In the genomic region with DNA sequence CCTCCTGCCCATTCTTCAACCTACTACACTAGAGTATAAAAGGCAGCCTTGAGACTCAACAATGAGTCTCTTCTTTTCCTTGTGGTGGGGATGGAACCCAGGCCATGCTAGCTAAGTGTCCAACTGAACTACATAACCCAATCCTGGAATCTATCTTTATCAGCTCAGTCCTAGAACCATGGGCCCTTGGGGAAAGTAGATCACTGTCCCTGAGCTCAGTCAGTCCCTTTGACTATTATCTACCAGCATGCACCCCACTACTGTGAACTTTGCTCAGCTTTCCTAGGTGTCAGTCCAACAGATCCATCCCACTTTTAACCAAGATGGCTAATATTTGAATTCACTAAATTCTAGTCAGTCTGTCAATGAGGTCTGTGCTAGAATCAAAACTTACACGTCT, we compare ENCODE assay signal across 14 mouse cellular contexts. TPM values are rescaled to one million over a fixed set of nuclear protein-coding genes. Genes with fewer than 3 reads are reported as not detected.
DNase-seq lines count a peak whose midpoint lies in the region; ATAC-seq and TF ChIP-seq lines count a peak whose summit lies in the region.
"Had no signal": no experiment of that assay in that cellular context is flagged by ENCODE, and none has a peak within 500 bp of the region (broad histone marks: within the 10 kb centered on the region; RNA-seq: fewer than 3 reads in every experiment).

No protein-coding gene starts in this region.

- DNase-seq in forebrain, embryonic 14.5 days (ENCODE audit: low spot score) = no peak
- DNase-seq in MEL (ENCODE audit: low read depth, low spot score) = peak; percentile 57
- DNase-seq in liver, embryonic 11.5 days (ENCODE audit: low spot score) = no peak
- no peak for DNase-seq in ovary, postnatal 10 days (ENCODE audit: low spot score)
- DNase-seq: cerebellum, postnatal 10 days; kidney, postnatal 25 days; left cerebral cortex, postnatal 4 days; lung, postnatal 14 days had no signal

- H3K36me3 ChIP-seq in forebrain, embryonic 14.5 days (ENCODE audit: control insufficient read depth, insufficient read depth, low read length) = peaks cover 73% of the 10 kb centered on the region
- peaks cover 64% of the 10 kb centered on the region for H3K36me3 ChIP-seq in forebrain, embryonic 13.5 days (ENCODE audit: poor library complexity, severe bottlenecking)
- H3K36me3 ChIP-seq in intestine, embryonic 16.5 days (ENCODE audit: control insufficient read depth, insufficient read depth, low read length) = peaks cover 42% of the 10 kb centered on the region
- peaks cover 50% of the 10 kb centered on the region for H3K36me3 ChIP-seq in intestine, embryonic 15.5 days
- peaks cover 13 to 38% of the 10 kb centered on the region in 2 experiments for H3K36me3 ChIP-seq in MEL (ENCODE audit: control insufficient read depth in 1 of 2, insufficient read depth in 2 of 2, low read length in 2 of 2)
- H3K36me3 ChIP-seq in liver, embryonic 11.5 days (ENCODE audit: control insufficient read depth, insufficient read depth, low read length) = peaks cover 60% of the 10 kb centered on the region

- ATAC-seq in forebrain, embryonic 14.5 days = no peak
- ATAC-seq in forebrain, embryonic 13.5 days = no peak
- ATAC-seq in intestine, embryonic 16.5 days = no peak
- ATAC-seq in intestine, embryonic 15.5 days = no peak
- no peak for ATAC-seq in liver, embryonic 11.5 days (replicated peaks; ENCODE audit: low FRiP score)
- no peak for ATAC-seq in megakaryocyte progenitor cell, adult 5-6 weeks (replicated peaks; ENCODE audit: poor library complexity)

- peaks cover 38% of the 10 kb centered on the region for H3K79me2 ChIP-seq in MEL (ENCODE audit: control insufficient read depth, insufficient read depth, low read length, poor library complexity)

- H3K4me2 ChIP-seq in forebrain, embryonic 14.5 days (ENCODE audit: low read length) = no peak overlapping the region
- no peak overlapping the region for H3K4me2 ChIP-seq in forebrain, embryonic 13.5 days
- no peak overlapping the region for H3K4me2 ChIP-seq in intestine, embryonic 16.5 days (ENCODE audit: low read depth, low read length)
- H3K4me2 ChIP-seq in intestine, embryonic 15.5 days (replicated peaks) = no peak overlapping the region
- peak overlapping the region; percentile 27 for H3K4me2 ChIP-seq in liver, embryonic 11.5 days
- H3K4me2 ChIP-seq: midbrain, embryonic 11.5 days had no signal

- no peak for TF ChIP-seq CTCF in MEL (IDR thresholded peaks at IDR 0.05 in 2 of 3, conservative IDR thresholded peaks at IDR 0.05 in 1 of 3; ENCODE audit: control insufficient read depth in 1 of 3, insufficient read depth in 1 of 3, low read depth in 2 of 3, low read length in 3 of 3, poor library complexity in 1 of 3, severe bottlenecking in 1 of 3)

- TF ChIP-seq EP300 in MEL (IDR thresholded peaks at IDR 0.05; ENCODE audit: low read depth in 1 of 2, low read length in 2 of 2) = no peak

- H3K27me3 ChIP-seq in forebrain, embryonic 14.5 days (replicated peaks; ENCODE audit: control insufficient read depth, insufficient read depth, low read length) = no peaks in the 10 kb centered on the region
- H3K27me3 ChIP-seq in forebrain, embryonic 13.5 days = no peaks in the 10 kb centered on the region
- H3K27me3 ChIP-seq in intestine, embryonic 16.5 days (replicated peaks; ENCODE audit: control insufficient read depth, insufficient read depth, low read length) = no peaks in the 10 kb centered on the region
- H3K27me3 ChIP-seq in intestine, embryonic 15.5 days (replicated peaks) = no peaks in the 10 kb centered on the region
- no peaks in the 10 kb centered on the region for H3K27me3 ChIP-seq in MEL (ENCODE audit: control insufficient read depth in 1 of 2, insufficient read depth in 2 of 2, low read length in 2 of 2)
- H3K27me3 ChIP-seq in liver, embryonic 11.5 days (replicated peaks; ENCODE audit: control insufficient read depth, insufficient read depth, low read length) = no peaks in the 10 kb centered on the region

- no peak overlapping the region for H3K4me3 ChIP-seq in forebrain, embryonic 14.5 days (ENCODE audit: low read depth, low read length)
- no peak overlapping the region for H3K4me3 ChIP-seq in forebrain, embryonic 13.5 days
- H3K4me3 ChIP-seq in intestine, embryonic 16.5 days (ENCODE audit: low read length) = no peak overlapping the region
- no peak overlapping the region for H3K4me3 ChIP-seq in intestine, embryonic 15.5 days (replicated peaks)
- no peak overlapping the region for H3K4me3 ChIP-seq in MEL (ENCODE audit: control insufficient read depth in 1 of 2, insufficient read depth in 1 of 2, low read depth in 2 of 2, low read length in 2 of 2)
- H3K4me3 ChIP-seq in liver, embryonic 11.5 days (ENCODE audit: low read depth, low read length) = peak overlapping the region; percentile 6; the same call in 1 of the 2 replicates

- TF ChIP-seq RAD21 in MEL (IDR thresholded peaks at IDR 0.05; ENCODE audit: low read depth, low read length) = no peak

- H3K9ac ChIP-seq in forebrain, embryonic 14.5 days (ENCODE audit: low read length) = no peak overlapping the region
- H3K9ac ChIP-seq in forebrain, embryonic 13.5 days = no peak overlapping the region
- no peak overlapping the region for H3K9ac ChIP-seq in intestine, embryonic 16.5 days (ENCODE audit: low read depth, low read length)
- no peak overlapping the region for H3K9ac ChIP-seq in intestine, embryonic 15.5 days
- no peak overlapping the region for H3K9ac ChIP-seq in MEL (ENCODE audit: control insufficient read depth, low read depth, low read length, poor library complexity, severe bottlenecking)
- H3K9ac ChIP-seq in liver, embryonic 11.5 days (ENCODE audit: low read depth, low read length) = no peak overlapping the region

- no peaks in the 10 kb centered on the region for H3K9me3 ChIP-seq in forebrain, embryonic 14.5 days (replicated peaks; ENCODE audit: control insufficient read depth, low read length)
- no peaks in the 10 kb centered on the region for H3K9me3 ChIP-seq in forebrain, embryonic 13.5 days (replicated peaks)
- H3K9me3 ChIP-seq in intestine, embryonic 16.5 days (ENCODE audit: control insufficient read depth, low read length) = no peaks in the 10 kb centered on the region
- H3K9me3 ChIP-seq in intestine, embryonic 15.5 days = no peaks in the 10 kb centered on the region
- H3K9me3 ChIP-seq in MEL (replicated peaks; ENCODE audit: insufficient read depth, low read length) = no peaks in the 10 kb centered on the region
- no peaks in the 10 kb centered on the region for H3K9me3 ChIP-seq in liver, embryonic 11.5 days (ENCODE audit: control insufficient read depth, low read length)
- H3K9me3 ChIP-seq: forebrain, embryonic 10.5 days had no signal

- peak in 1 of 2 experiments; percentile 0; a peak in 1 of 4 replicates for TF ChIP-seq POLR2A in MEL (IDR thresholded peaks at IDR 0.05; ENCODE audit: control insufficient read depth in 1 of 2, insufficient read depth in 1 of 2, low read depth in 1 of 2, low read length in 2 of 2, poor library complexity in 1 of 2)

- H3K4me1 ChIP-seq in forebrain, embryonic 14.5 days (ENCODE audit: control insufficient read depth, insufficient read depth, low read length) = peaks cover 16% of the 10 kb centered on the region
- H3K4me1 ChIP-seq in forebrain, embryonic 13.5 days = peaks cover 54% of the 10 kb centered on the region
- H3K4me1 ChIP-seq in intestine, embryonic 16.5 days (ENCODE audit: control insufficient read depth, insufficient read depth, low read length) = peaks cover 32% of the 10 kb centered on the region
- H3K4me1 ChIP-seq in intestine, embryonic 15.5 days (replicated peaks) = peaks cover 24% of the 10 kb centered on the region
- H3K4me1 ChIP-seq in MEL (ENCODE audit: control insufficient read depth in 1 of 2, insufficient read depth in 2 of 2, low read length in 2 of 2) = peaks cover 2 to 18% of the 10 kb centered on the region in 2 experiments
- peaks cover 45% of the 10 kb centered on the region for H3K4me1 ChIP-seq in liver, embryonic 11.5 days (replicated peaks; ENCODE audit: control insufficient read depth, insufficient read depth, low read length)

- WGBS in forebrain, embryonic 14.5 days = 83% methylated on average over 1 of the region's 1 CpGs
- WGBS in forebrain, embryonic 13.5 days = 65% methylated on average over 1 of the region's 1 CpGs
- 85% methylated on average over 1 of the region's 1 CpGs for WGBS in intestine, embryonic 16.5 days
- 84% methylated on average over 1 of the region's 1 CpGs for WGBS in intestine, embryonic 15.5 days
- WGBS in liver, embryonic 11.5 days = 71% methylated on average over 1 of the region's 1 CpGs

- H3K27ac ChIP-seq in forebrain, embryonic 14.5 days (ENCODE audit: low read depth, low read length) = 0 out of 2 replicates have a peak overlapping the region, but pooled peaks have one; percentile 36
- H3K27ac ChIP-seq in forebrain, embryonic 13.5 days = no peak overlapping the region
- H3K27ac ChIP-seq in intestine, embryonic 16.5 days (ENCODE audit: low read length) = 0 out of 2 replicates have a peak overlapping the region, but pooled peaks have one; percentile 19
- no peak overlapping the region for H3K27ac ChIP-seq in intestine, embryonic 15.5 days
- 0 out of 2 replicates have a peak overlapping the region, but pooled peaks have one; percentile 15 for H3K27ac ChIP-seq in MEL (ENCODE audit: control insufficient read depth, low read depth, low read length)
- peak overlapping the region; percentile 49 for H3K27ac ChIP-seq in liver, embryonic 11.5 days (ENCODE audit: low read depth, low read length)

RNA-seq across cellular contexts. Expression of gene Rad23a, which starts 1.0 kb away (rescaled TPM):
- polyA plus RNA-seq in forebrain, embryonic 14.5 days (2014; fragmentation: Nextera tagmentation; extraction: Ambion mirVana) = 87.3 and 88.1 TPM in 2 replicates
- 93.9 and 114 TPM in 2 replicates for polyA plus RNA-seq in forebrain, embryonic 13.5 days (2015; fragmentation: Nextera tagmentation; extraction: Ambion mirVana)
- polyA plus RNA-seq in intestine, embryonic 16.5 days (2015; fragmentation: Nextera tagmentation; extraction: Ambion mirVana) = 109 and 115 TPM in 2 replicates
- polyA plus RNA-seq in intestine, embryonic 15.5 days (2015; fragmentation: Nextera tagmentation; extraction: Ambion mirVana) = 102 and 106 TPM in 2 replicates
- total RNA-seq in MEL (2012; rRNA removed) = 62.6 and 66.7 TPM in 2 replicates
- polyA plus RNA-seq in MEL (2012; ENCODE audit: insufficient read depth in 1 of 2, insufficient read length in 2 of 2, low read depth in 1 of 2, low replicate concordance in 2 of 2, missing spikeins in 1 of 2) = 100 to 1,000 TPM in 1 of 2 experiments, not detected in 1; 155 TPM
- 188 and 191 TPM in 2 replicates for polyA plus RNA-seq in liver, embryonic 11.5 days (2014; fragmentation: Nextera tagmentation; extraction: Ambion mirVana)
- 30.2 and 34.4 TPM in 2 replicates for total RNA-seq in megakaryocyte progenitor cell, adult 5-6 weeks (2015)
- 26.2 and 26.3 TPM in 2 replicates for total RNA-seq in megakaryocyte progenitor cell, adult 5-6 weeks (2017)

RNA-seq across cellular contexts. Expression of gene Calr, which starts 5.2 kb away (rescaled TPM):
- polyA plus RNA-seq in forebrain, embryonic 14.5 days (2014; fragmentation: Nextera tagmentation; extraction: Ambion mirVana) = 514 and 606 TPM in 2 replicates
- polyA plus RNA-seq in forebrain, embryonic 13.5 days (2015; fragmentation: Nextera tagmentation; extraction: Ambion mirVana) = 549 and 569 TPM in 2 replicates
- polyA plus RNA-seq in intestine, embryonic 16.5 days (2015; fragmentation: Nextera tagmentation; extraction: Ambion mirVana) = 1,204 and 1,241 TPM in 2 replicates
- polyA plus RNA-seq in intestine, embryonic 15.5 days (2015; fragmentation: Nextera tagmentation; extraction: Ambion mirVana) = 1,038 and 1,157 TPM in 2 replicates
- total RNA-seq in MEL (2012; rRNA removed) = 550 and 567 TPM in 2 replicates
- 1,000 to 10,000 TPM in 1 of 2 experiments, not detected in 1; 1,110 TPM for polyA plus RNA-seq in MEL (2012; ENCODE audit: insufficient read depth in 1 of 2, insufficient read length in 2 of 2, low read depth in 1 of 2, low replicate concordance in 2 of 2, missing spikeins in 1 of 2)
- polyA plus RNA-seq in liver, embryonic 11.5 days (2014; fragmentation: Nextera tagmentation; extraction: Ambion mirVana) = 860 and 893 TPM in 2 replicates
- 1,060 and 1,133 TPM in 2 replicates for total RNA-seq in megakaryocyte progenitor cell, adult 5-6 weeks (2015)
- 4,756 and 5,574 TPM in 2 replicates for total RNA-seq in megakaryocyte progenitor cell, adult 5-6 weeks (2017)

RNA-seq across cellular contexts. Expression of gene Gadd45gip1, which starts 10.2 kb away (rescaled TPM):
- polyA plus RNA-seq in forebrain, embryonic 14.5 days (2014; fragmentation: Nextera tagmentation; extraction: Ambion mirVana) = 35.2 and 41.3 TPM in 2 replicates
- 42.6 and 47.0 TPM in 2 replicates for polyA plus RNA-seq in forebrain, embryonic 13.5 days (2015; fragmentation: Nextera tagmentation; extraction: Ambion mirVana)
- polyA plus RNA-seq in intestine, embryonic 16.5 days (2015; fragmentation: Nextera tagmentation; extraction: Ambion mirVana) = 61.8 and 63.4 TPM in 2 replicates
- 61.7 and 62.6 TPM in 2 replicates for polyA plus RNA-seq in intestine, embryonic 15.5 days (2015; fragmentation: Nextera tagmentation; extraction: Ambion mirVana)
- 47.5 and 51.8 TPM in 2 replicates for total RNA-seq in MEL (2012; rRNA removed)
- 10 to 100 TPM in 1 of 2 experiments, not detected in 1; 62.9 TPM for polyA plus RNA-seq in MEL (2012; ENCODE audit: insufficient read depth in 1 of 2, insufficient read length in 2 of 2, low read depth in 1 of 2, low replicate concordance in 2 of 2, missing spikeins in 1 of 2)
- 87.8 and 90.6 TPM in 2 replicates for polyA plus RNA-seq in liver, embryonic 11.5 days (2014; fragmentation: Nextera tagmentation; extraction: Ambion mirVana)
- 21.4 and 21.9 TPM in 2 replicates for total RNA-seq in megakaryocyte progenitor cell, adult 5-6 weeks (2015)
- total RNA-seq in megakaryocyte progenitor cell, adult 5-6 weeks (2017) = 51.2 and 57.4 TPM in 2 replicates

RNA-seq across cellular contexts. Expression of gene Farsa, which starts 15.3 kb away (rescaled TPM):
- polyA plus RNA-seq in forebrain, embryonic 14.5 days (2014; fragmentation: Nextera tagmentation; extraction: Ambion mirVana) = 92.3 and 102 TPM in 2 replicates
- 123 and 127 TPM in 2 replicates for polyA plus RNA-seq in forebrain, embryonic 13.5 days (2015; fragmentation: Nextera tagmentation; extraction: Ambion mirVana)
- polyA plus RNA-seq in intestine, embryonic 16.5 days (2015; fragmentation: Nextera tagmentation; extraction: Ambion mirVana) = 86.0 and 91.7 TPM in 2 replicates
- 83.1 and 92.7 TPM in 2 replicates for polyA plus RNA-seq in intestine, embryonic 15.5 days (2015; fragmentation: Nextera tagmentation; extraction: Ambion mirVana)
- 205 and 245 TPM in 2 replicates for total RNA-seq in MEL (2012; rRNA removed)
- 100 to 1,000 TPM; 152 to 295 TPM for polyA plus RNA-seq in MEL (2012; ENCODE audit: insufficient read depth in 1 of 2, insufficient read length in 2 of 2, low read depth in 1 of 2, low replicate concordance in 2 of 2, missing spikeins in 1 of 2)
- polyA plus RNA-seq in liver, embryonic 11.5 days (2014; fragmentation: Nextera tagmentation; extraction: Ambion mirVana) = 130 TPM in 2 replicates
- total RNA-seq in megakaryocyte progenitor cell, adult 5-6 weeks (2015) = 33.3 and 51.2 TPM in 2 replicates
- 173 and 193 TPM in 2 replicates for total RNA-seq in megakaryocyte progenitor cell, adult 5-6 weeks (2017)

RNA-seq across cellular contexts. Expression of gene Dand5, which starts 18.9 kb away (rescaled TPM):
- polyA plus RNA-seq in forebrain, embryonic 14.5 days (2014; fragmentation: Nextera tagmentation; extraction: Ambion mirVana) = 8.6 and 9.4 TPM in 2 replicates
- polyA plus RNA-seq in forebrain, embryonic 13.5 days (2015; fragmentation: Nextera tagmentation; extraction: Ambion mirVana) = 7.3 and 8.2 TPM in 2 replicates
- polyA plus RNA-seq in intestine, embryonic 16.5 days (2015; fragmentation: Nextera tagmentation; extraction: Ambion mirVana) = 4.2 and 4.4 TPM in 2 replicates
- 4.5 and 5.3 TPM in 2 replicates for polyA plus RNA-seq in intestine, embryonic 15.5 days (2015; fragmentation: Nextera tagmentation; extraction: Ambion mirVana)
- total RNA-seq in MEL (2012; rRNA removed) = 1.4 and 1.7 TPM in 2 replicates
- polyA plus RNA-seq in MEL (2012; ENCODE audit: insufficient read depth in 1 of 2, insufficient read length in 2 of 2, low read depth in 1 of 2, low replicate concordance in 2 of 2, missing spikeins in 1 of 2) = 1 to 10 TPM in 1 of 2 experiments, not detected in 1; 2.2 TPM
- polyA plus RNA-seq in liver, embryonic 11.5 days (2014; fragmentation: Nextera tagmentation; extraction: Ambion mirVana) = 4.5 and 4.9 TPM in 2 replicates
- total RNA-seq in megakaryocyte progenitor cell, adult 5-6 weeks (2015) = 2.2 and 2.4 TPM in 2 replicates
- 1.7 and 4.0 TPM in 2 replicates for total RNA-seq in megakaryocyte progenitor cell, adult 5-6 weeks (2017)

Comparison
In these comparisons a context has a peak if more than half of its experiments do, and no peak if none do; other contexts are left out.
1. H3K27ac ChIP-seq: peak in forebrain, embryonic 14.5 days (single experiment), intestine, embryonic 16.5 days (single experiment), MEL (single experiment) and liver, embryonic 11.5 days (single experiment); none in forebrain, embryonic 13.5 days (single experiment) and intestine, embryonic 15.5 days (single experiment).